Mouse (Mus musculus) forebrain, embryonic 12.5 days (tissue): ENCODE measurements around the gene Srgap2. TPM values are rescaled to one million over a fixed set of nuclear protein-coding genes. Genes with fewer than 3 reads are reported as not detected.
A peak's percentile ranks its signal among the peaks of the same experiment; 100 is the strongest.

Experiments
- ATAC-seq: fragments of 200-750 bp; cut with Nextera tagmentation; 2 replicates; pipeline ENCODE4 v1.8.0; 2017; ENCODE audit warnings: moderate TSS enrichment; ENCODE audit not compliant: low FRiP score
- H3K27ac ChIP-seq: fragments of 300-500 bp; sonication (generic); 2 replicates; pipeline ENCODE4 v1.5.1; 2016; ENCODE audit warnings: mild to moderate bottlenecking
- H3K27me3 ChIP-seq: fragments of 300-500 bp; sonication (generic); 2 replicates; pipeline ENCODE4 v1.6.1; 2016; ENCODE audit warnings: mild to moderate bottlenecking
- H3K36me3 ChIP-seq: fragments of 300-500 bp; sonication (generic); replicated peaks from 2 replicates; pipeline ENCODE4 v1.6.1; 2016; ENCODE audit warnings: mild to moderate bottlenecking
- H3K4me1 ChIP-seq: fragments of 300-500 bp; sonication (generic); 2 replicates; pipeline ENCODE4 v1.6.1; 2016
- H3K4me2 ChIP-seq: fragments of 300-500 bp; sonication (generic); 2 replicates; pipeline ENCODE4 v1.6.1; 2016; ENCODE audit warnings: mild to moderate bottlenecking, moderate library complexity
- H3K4me3 ChIP-seq: fragments of 300-500 bp; sonication (generic); replicated peaks from 2 replicates; pipeline ENCODE4 v1.5.1; 2016; ENCODE audit warnings: mild to moderate bottlenecking
- H3K9ac ChIP-seq: fragments of 300-500 bp; sonication (generic); 2 replicates; pipeline ENCODE4 v1.6.1; 2016; ENCODE audit warnings: mild to moderate bottlenecking
- H3K9me3 ChIP-seq: fragments of 300-500 bp; sonication (generic); 2 replicates; pipeline ENCODE4 v1.6.1; 2016
- WGBS: fragments of 180-500 bp; shearing (Covaris S2); methylation state at CpG from one replicate; pipeline ENCODE4 v1.1.7; 2016; 5-methylcytosine and 5-hydroxymethylcytosine counted together
- polyA plus RNA-seq: library from polyadenylated mRNA; unstranded; fragments of >200 nt; fragmentation: Nextera tagmentation; extraction: Ambion mirVana; gene quantifications from 2 replicates; pipeline ENCODE4 v1.2.1, GENCODE M21; 2016

Gene Srgap2
- polyA plus RNA-seq, 1 experiment from 2014 or later, result 17.1 TPM

- no peak for ATAC-seq
- Histone ChIP-seq H3K27ac (no peak overlapping the region), H3K4me1 (peaks cover 2% of the 10 kb centered on the region; the same call in 1 of the 2 replicates), H3K9ac (no peak overlapping the region), H3K4me3 (no peak overlapping the region), H3K9me3 (no peaks in the 10 kb centered on the region), H3K4me2 (no peak overlapping the region), H3K27me3 (no peaks in the 10 kb centered on the region), H3K36me3 (0 out of 2 replicates have a peak, but pooled peaks cover 4% of the 10 kb centered on the region)
- WGBS, result 96% methylated on average over 3 of the region's 3 CpGs
Measured at GRCm38 (mm10) chr1:131364432-131364831, 162.7 kb downstream of the Srgap2 start.

GRCm38 (mm10) chr1:131363887-131364286 is 163.3 kb downstream of the Srgap2 start:
- Histone ChIP-seq H3K36me3 (0 out of 2 replicates have a peak, but pooled peaks cover 4% of the 10 kb centered on the region), H3K27ac (no peak overlapping the region), H3K4me3 (no peak overlapping the region), H3K4me2 (no peak overlapping the region), H3K9ac (no peak overlapping the region), H3K4me1 (peaks cover 2% of the 10 kb centered on the region; the same call in 1 of the 2 replicates), H3K27me3 (no peaks in the 10 kb centered on the region), H3K9me3 (no peaks in the 10 kb centered on the region)
- WGBS, result 72% methylated on average over 3 of the region's 3 CpGs
- no peak for ATAC-seq

- 92% methylated on average over 2 of the region's 2 CpGs for WGBS
- Histone ChIP-seq H3K27me3 (no peaks in the 10 kb centered on the region), H3K4me2 (no peak overlapping the region), H3K4me3 (no peak overlapping the region), H3K36me3 (0 out of 2 replicates have a peak, but pooled peaks cover 4% of the 10 kb centered on the region), H3K27ac (no peak overlapping the region), H3K9ac (no peak overlapping the region), H3K9me3 (no peaks in the 10 kb centered on the region), H3K4me1 (peaks cover 2% of the 10 kb centered on the region; the same call in 1 of the 2 replicates)
- no peak for ATAC-seq
Measured at GRCm38 (mm10) chr1:131362089-131362488, 165.1 kb downstream of the Srgap2 start.

- 90% methylated on average over 3 of the region's 3 CpGs for WGBS
- no peak overlapping the region for H3K9ac ChIP-seq
Measured at GRCm38 (mm10) chr1:131360800-131361199, 166.4 kb downstream of the Srgap2 start.

GRCm38 (mm10) chr1:131359609-131360008 is 167.5 kb downstream of the Srgap2 start:
- peaks cover 22% of the 10 kb centered on the region for H3K36me3 ChIP-seq
- no peak overlapping the region for H3K27ac ChIP-seq
- H3K9me3 ChIP-seq, result no peaks in the 10 kb centered on the region
- H3K9ac ChIP-seq, result no peak overlapping the region
- ATAC-seq, result no peak
- 93% methylated on average over 1 of the region's 1 CpGs for WGBS
- H3K4me3 ChIP-seq, result no peak overlapping the region
- H3K27me3 ChIP-seq, result no peaks in the 10 kb centered on the region
- no peak overlapping the region for H3K4me2 ChIP-seq
- H3K4me1 ChIP-seq, result no peaks in the 10 kb centered on the region

More at GRCm38 (mm10) chr1:131360800-131361199, 166.4 kb downstream of the Srgap2 start:
- Histone ChIP-seq H3K9me3 (no peaks in the 10 kb centered on the region), H3K27ac (no peak overlapping the region), H3K4me1 (no peaks in the 10 kb centered on the region), H3K27me3 (no peaks in the 10 kb centered on the region), H3K36me3 (peaks cover 12% of the 10 kb centered on the region), H3K4me2 (no peak overlapping the region), H3K4me3 (no peak overlapping the region)
- no peak for ATAC-seq

GRCm38 (mm10) chr1:131357213-131357612 is 169.9 kb downstream of the Srgap2 start:
- Histone ChIP-seq H3K36me3 (peaks cover 24% of the 10 kb centered on the region), H3K4me3 (no peak overlapping the region), H3K27ac (no peak overlapping the region), H3K9me3 (no peaks in the 10 kb centered on the region), H3K27me3 (no peaks in the 10 kb centered on the region), H3K4me2 (no peak overlapping the region), H3K9ac (no peak overlapping the region), H3K4me1 (no peaks in the 10 kb centered on the region)
- 88% methylated on average over 1 of the region's 1 CpGs for WGBS
- ATAC-seq, result no peak

GRCm38 (mm10) chr1:131351436-131351835 is 175.7 kb downstream of the Srgap2 start:
- peaks cover 31% of the 10 kb centered on the region for H3K36me3 ChIP-seq
- H3K4me1 ChIP-seq, result peaks cover 5% of the 10 kb centered on the region
- ATAC-seq, result peak; percentile 88
- no peaks in the 10 kb centered on the region for H3K9me3 ChIP-seq
- peak overlapping the region; percentile 71 for H3K27ac ChIP-seq
- H3K4me2 ChIP-seq, result no peak overlapping the region
- no peak overlapping the region for H3K9ac ChIP-seq
- 51% methylated on average over 2 of the region's 2 CpGs for WGBS
- H3K4me3 ChIP-seq, result no peak overlapping the region
- no peaks in the 10 kb centered on the region for H3K27me3 ChIP-seq

- Histone ChIP-seq H3K27ac (no peak overlapping the region), H3K9me3 (no peaks in the 10 kb centered on the region), H3K4me1 (peaks cover 5% of the 10 kb centered on the region), H3K9ac (no peak overlapping the region), H3K4me3 (no peak overlapping the region), H3K27me3 (no peaks in the 10 kb centered on the region), H3K4me2 (no peak overlapping the region), H3K36me3 (peaks cover 29% of the 10 kb centered on the region)
- WGBS, result 73% methylated on average over 1 of the region's 1 CpGs
- ATAC-seq, result no peak
Measured at GRCm38 (mm10) chr1:131349993-131350510, 177.1 kb downstream of the Srgap2 start.

GRCm38 (mm10) chr1:131347708-131348107 is 179.4 kb downstream of the Srgap2 start:
- no peak overlapping the region for H3K9ac ChIP-seq
- peaks cover 30% of the 10 kb centered on the region for H3K36me3 ChIP-seq
- no peak overlapping the region for H3K27ac ChIP-seq
- H3K27me3 ChIP-seq, result no peaks in the 10 kb centered on the region
- H3K9me3 ChIP-seq, result no peaks in the 10 kb centered on the region
- H3K4me2 ChIP-seq, result no peak overlapping the region
- H3K4me3 ChIP-seq, result no peak overlapping the region
- H3K4me1 ChIP-seq, result peaks cover 5% of the 10 kb centered on the region
- 82% methylated on average over 2 of the region's 2 CpGs for WGBS
- ATAC-seq, result no peak

- Histone ChIP-seq H3K9me3 (no peaks in the 10 kb centered on the region), H3K4me1 (peaks cover 5% of the 10 kb centered on the region), H3K4me3 (no peak overlapping the region), H3K4me2 (no peak overlapping the region), H3K9ac (no peak overlapping the region), H3K36me3 (peaks cover 30% of the 10 kb centered on the region), H3K27me3 (no peaks in the 10 kb centered on the region), H3K27ac (no peak overlapping the region)
- ATAC-seq, result no peak
- 64% methylated on average over 1 of the region's 1 CpGs for WGBS
Measured at GRCm38 (mm10) chr1:131346916-131347555, 180.1 kb downstream of the Srgap2 start.

- Histone ChIP-seq H3K4me1 (no peaks in the 10 kb centered on the region; the same call in 1 of the 2 replicates), H3K9me3 (no peaks in the 10 kb centered on the region), H3K27me3 (no peaks in the 10 kb centered on the region), H3K4me2 (no peak overlapping the region), H3K4me3 (no peak overlapping the region), H3K27ac (no peak overlapping the region), H3K9ac (no peak overlapping the region), H3K36me3 (peaks cover 30% of the 10 kb centered on the region)
- no peak for ATAC-seq
- WGBS, result 91% methylated on average over 5 of the region's 5 CpGs
Measured at GRCm38 (mm10) chr1:131345422-131346419, 181.4 kb downstream of the Srgap2 start.

- WGBS, result 93% methylated on average over 2 of the region's 2 CpGs
- peaks cover 30% of the 10 kb centered on the region for H3K36me3 ChIP-seq
- no peaks in the 10 kb centered on the region; the same call in 1 of the 2 replicates for H3K4me1 ChIP-seq
- no peak overlapping the region for H3K4me2 ChIP-seq
- H3K27ac ChIP-seq, result no peak overlapping the region
- no peaks in the 10 kb centered on the region for H3K27me3 ChIP-seq
- H3K9me3 ChIP-seq, result no peaks in the 10 kb centered on the region
- ATAC-seq, result no peak
- H3K9ac ChIP-seq, result no peak overlapping the region
- H3K4me3 ChIP-seq, result no peak overlapping the region
Measured at GRCm38 (mm10) chr1:131344691-131345090, 182.5 kb downstream of the Srgap2 start.
